Mouse (Mus musculus): ENCODE measurements at regions not wholly inside any gene's neighbourhood (a gene's known extent, or its start where the extent isn't known, plus 50 kb on each side); places are given as distances from the start of the nearest gene placed in this dataset.

GRCm38 (mm10) chr8:113439088-113439487, 196.3 kb upstream of the Mon1b start:
- TF ChIP-seq POLR2A (IDR thresholded peaks at IDR 0.05; ENCODE audit: borderline replicate concordance, extremely low read depth, low read depth, low read length): no peak
- no peak for TF ChIP-seq CTCF (IDR thresholded peaks at IDR 0.05; ENCODE audit: insufficient read depth, low read length)
